Mouse (Mus musculus) CH12F3 (cell line): ENCODE data around the gene Gm28363.
"Not testable (repeated sequence)": the region's sequence is repeated elsewhere in the genome, so short reads cannot be mapped to it uniquely, and the experiment has no call there.

Experiments
- in situ Hi-C: fragments of 300-500 bp; cut with MboI; formaldehyde crosslinking; loops from 2 replicates; pipeline ENCODE4 v1.14.3; 2020; ENCODE audit warnings: low sequenced_read_pairs

Gm28363 gene

DNA sequence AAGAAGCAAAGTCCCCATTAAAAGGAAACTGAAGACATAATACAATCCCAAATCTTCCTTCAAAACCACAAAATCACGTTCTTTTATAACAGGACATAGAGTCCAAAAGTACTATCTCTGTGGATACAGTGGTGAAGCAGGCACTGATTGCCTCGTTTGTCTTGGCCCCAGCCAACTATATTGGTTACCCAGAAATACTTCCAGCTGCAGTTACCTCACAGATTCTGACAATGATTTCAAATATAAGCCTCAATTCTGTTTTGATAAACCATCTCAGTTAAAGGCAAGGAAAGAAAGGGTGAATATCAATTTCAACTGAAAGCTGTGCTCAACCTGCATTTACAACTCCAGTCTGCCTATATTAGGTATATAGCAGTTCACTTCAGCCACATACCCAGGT is at the start of gene Gm28363:
Gene Gm28363 (plus strand): TSS at position 301 of the 400 bp plus-strand sequence.
- in situ Hi-C loops: not testable (repeated sequence)

DNA sequence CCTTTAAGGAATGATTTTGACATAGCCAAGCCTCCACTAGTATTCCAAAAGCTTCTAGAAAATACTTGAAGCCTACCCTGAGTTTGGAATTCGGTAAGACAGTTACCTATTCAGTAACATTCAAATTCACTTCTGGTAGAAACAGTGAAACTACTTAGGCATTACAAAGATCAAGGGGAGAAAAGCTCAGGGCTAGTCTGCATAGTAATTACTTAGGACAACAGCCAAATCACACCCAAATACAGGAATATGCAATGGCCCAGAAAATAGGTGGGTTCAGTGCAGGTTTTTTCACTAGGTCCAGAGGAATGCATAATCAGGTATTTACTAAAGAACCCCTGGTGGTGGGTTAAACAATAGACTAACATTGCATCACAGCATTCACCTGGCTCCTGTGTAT is 46.7 kb upstream of the Gm28363 start:
- in situ Hi-C loops: not testable (repeated sequence)
